Mouse (Mus musculus): ENCODE measurements around the gene Sowahd. TPM values are rescaled to one million over a fixed set of nuclear protein-coding genes. Genes with fewer than 3 reads are reported as not detected.
"Not testable (repeated sequence)": the region's sequence is repeated elsewhere in the genome, so short reads cannot be mapped to it uniquely, and the experiment has no call there.

Gene Sowahd
- total RNA-seq (2014; fragmentation: Nextera tagmentation) (0.38 TPM in 1 of 2 replicates, not detected in the other), total RNA-seq (2017) (0.15 and 1.2 TPM in 2 replicates)

GRCm38 (mm10) chrX:37048066-37048889 lies at the start of gene Sowahd:
Gene Sowahd (plus strand): TSS chrX:37048845.
- peak; percentile 96 for ATAC-seq (replicated peaks; ENCODE audit: poor library complexity, severe bottlenecking)

GRCm38 (mm10) chrX:37013870-37014269 lies 34.8 kb upstream of the Sowahd start:
- no peak; the same call in 1 of the 2 replicates for ATAC-seq (replicated peaks; ENCODE audit: poor library complexity, severe bottlenecking)

GRCm38 (mm10) chrX:37018150-37018654 lies 30.4 kb upstream of the Sowahd start:
- ATAC-seq (replicated peaks; ENCODE audit: poor library complexity, severe bottlenecking) = peak; percentile 56

GRCm38 (mm10) chrX:37019045-37019444 lies 29.6 kb upstream of the Sowahd start:
- no peak for ATAC-seq (replicated peaks; ENCODE audit: poor library complexity, severe bottlenecking)

GRCm38 (mm10) chrX:37022690-37023089 lies 26.0 kb upstream of the Sowahd start:
- peak; percentile 77 for ATAC-seq (replicated peaks; ENCODE audit: poor library complexity, severe bottlenecking)

- no peak for ATAC-seq (replicated peaks; ENCODE audit: poor library complexity, severe bottlenecking)
These were observed 24.9 kb upstream of the Sowahd start for GRCm38 (mm10) chrX:37023652-37024309.

- ATAC-seq (replicated peaks; ENCODE audit: poor library complexity, severe bottlenecking) = no peak
These were observed 20.3 kb upstream of the Sowahd start for GRCm38 (mm10) chrX:37028378-37028777.

GRCm38 (mm10) chrX:37042726-37043125 lies 5.9 kb upstream of the Sowahd start:
- peak; percentile 48 for ATAC-seq (replicated peaks; ENCODE audit: poor library complexity, severe bottlenecking)

- ATAC-seq (replicated peaks; ENCODE audit: poor library complexity, severe bottlenecking) = peak; percentile 41
These were observed 512 bp downstream of the Sowahd start for GRCm38 (mm10) chrX:37048890-37049823.

- peak; percentile 71 for ATAC-seq (replicated peaks; ENCODE audit: poor library complexity, severe bottlenecking)
These were observed 15.3 kb downstream of the Sowahd start for GRCm38 (mm10) chrX:37063902-37064301.

- peak; percentile 88 for ATAC-seq (replicated peaks; ENCODE audit: poor library complexity, severe bottlenecking)
These were observed 18.7 kb downstream of the Sowahd start for GRCm38 (mm10) chrX:37067299-37067698.

- ATAC-seq (replicated peaks; ENCODE audit: poor library complexity, severe bottlenecking) = peak; percentile 61
These were observed 20.1 kb downstream of the Sowahd start for GRCm38 (mm10) chrX:37068766-37069165.

- peak; percentile 81 for ATAC-seq (replicated peaks; ENCODE audit: poor library complexity, severe bottlenecking)
These were observed 25.7 kb downstream of the Sowahd start for GRCm38 (mm10) chrX:37074262-37074892.

- ATAC-seq (replicated peaks; ENCODE audit: poor library complexity, severe bottlenecking) = no peak
These were observed 28.0 kb downstream of the Sowahd start for GRCm38 (mm10) chrX:37076651-37077050.

GRCm38 (mm10) chrX:37080345-37080744 lies 31.7 kb downstream of the Sowahd start:
- not testable (repeated sequence) for ATAC-seq (replicated peaks; ENCODE audit: poor library complexity, severe bottlenecking)

GRCm38 (mm10) chrX:37081194-37081593 lies 32.5 kb downstream of the Sowahd start:
- ATAC-seq (replicated peaks; ENCODE audit: poor library complexity, severe bottlenecking) = no peak

GRCm38 (mm10) chrX:37084318-37084926 lies 35.8 kb downstream of the Sowahd start:
- ATAC-seq (replicated peaks; ENCODE audit: poor library complexity, severe bottlenecking) = peak; percentile 3; the same call in 1 of the 2 replicates

GRCm38 (mm10) chrX:37084927-37085660 lies 36.4 kb downstream of the Sowahd start, which contains the start of gene Rpl39:
Gene Rpl39 (minus strand): TSS chrX:37085402.
- peak; percentile 91 for ATAC-seq (replicated peaks; ENCODE audit: poor library complexity, severe bottlenecking)

Data from granulocyte monocyte progenitor cell, adult 5-6 weeks (primary cell).